Mouse (Mus musculus): Measurements from ENCODE around the gene Notch2. TPM values are rescaled to one million over a fixed set of nuclear protein-coding genes. Genes with fewer than 3 reads are reported as not detected.

Notch2 gene
- total RNA-seq (2023): 73.7 TPM

DNA sequence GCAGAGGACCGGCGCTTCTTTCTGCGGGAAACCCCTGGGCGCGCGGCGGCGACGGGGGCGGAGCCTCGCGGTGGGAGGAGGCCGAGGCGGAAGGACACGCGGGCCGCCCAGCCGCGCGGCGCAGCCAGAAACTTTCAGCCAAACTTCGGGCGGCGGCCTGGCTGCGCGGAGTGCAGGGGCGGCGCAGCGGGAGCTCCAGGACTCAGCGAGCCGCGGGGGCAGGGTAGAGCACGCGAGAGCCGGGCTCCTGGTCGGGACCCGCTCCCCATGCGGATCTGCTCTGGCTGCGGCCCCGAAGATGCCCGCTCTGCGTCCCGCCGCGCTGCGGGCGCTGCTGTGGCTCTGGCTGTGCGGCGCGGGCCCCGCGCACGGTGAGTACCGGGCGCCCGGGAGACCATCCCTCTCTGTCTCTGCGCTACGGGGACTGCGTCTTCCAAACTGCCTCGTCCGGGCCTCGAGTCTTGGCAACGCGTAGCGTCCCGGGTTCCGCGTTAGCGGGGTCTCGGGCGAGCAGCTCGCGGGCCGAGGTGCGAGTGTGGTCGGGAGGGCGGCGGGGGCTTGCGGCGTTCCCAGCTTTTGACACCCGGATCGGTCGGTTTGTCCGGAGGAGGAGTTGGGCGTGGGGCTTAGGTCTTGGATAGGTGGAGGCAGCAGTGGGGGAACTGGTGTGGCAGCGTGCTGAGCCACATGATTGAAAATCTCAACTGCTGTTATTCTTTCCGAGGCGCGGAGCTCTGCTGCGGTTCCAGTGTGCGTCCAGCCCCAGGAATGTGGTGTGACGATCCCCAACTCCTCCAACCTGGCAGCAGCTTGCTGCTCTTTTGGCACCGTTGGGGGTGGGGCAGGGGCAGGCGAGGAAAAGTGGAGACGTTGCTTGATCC is at the start of gene Notch2:
Notch2 (plus strand) TSS at position 127 of the 881 bp plus-strand sequence.

DNA sequence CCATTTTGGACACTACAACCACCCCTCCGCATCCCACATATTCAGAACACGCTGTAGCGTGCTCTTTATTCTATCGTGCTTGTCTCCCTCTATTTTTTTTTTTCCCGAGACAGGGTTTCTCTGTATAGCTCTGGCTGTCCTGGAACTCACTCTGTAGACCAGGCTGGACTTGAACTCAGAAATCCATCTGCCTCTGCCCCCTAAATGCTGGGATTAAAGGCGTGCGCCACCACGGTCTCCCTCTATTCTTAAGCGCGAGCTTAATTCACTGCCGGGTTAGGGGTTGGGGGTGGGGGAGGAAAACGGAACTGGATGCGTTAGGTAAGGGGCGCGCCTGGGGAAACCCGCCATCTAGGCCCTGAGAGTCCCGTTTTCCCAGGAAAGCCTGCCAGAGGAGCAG is 147.0 kb downstream of the Notch2 start, which contains the start of gene Adam30:
Adam30 (plus strand) TSS at position 301 of the 400 bp plus-strand sequence.

Other genes with a start within 250 kb of the Notch2 start
- 26.1 TPM for gene Pde4dip, start 124.8 kb upstream of the Notch2 start, total RNA-seq (2023)
- 62.2 TPM for gene Sec22b, start 112.3 kb upstream of the Notch2 start, total RNA-seq (2023)
- gene Adam30, start 147.1 kb downstream of the Notch2 start, total RNA-seq (2023): 1.6 TPM
- gene Reg4, start 208.6 kb downstream of the Notch2 start, total RNA-seq (2023): not detected

Data from CD8-positive naive resting alpha-beta T cell, adult 57 days (primary cell).